Comparison of ENCODE assay signal across 35 mouse cellular contexts in the genomic region with DNA sequence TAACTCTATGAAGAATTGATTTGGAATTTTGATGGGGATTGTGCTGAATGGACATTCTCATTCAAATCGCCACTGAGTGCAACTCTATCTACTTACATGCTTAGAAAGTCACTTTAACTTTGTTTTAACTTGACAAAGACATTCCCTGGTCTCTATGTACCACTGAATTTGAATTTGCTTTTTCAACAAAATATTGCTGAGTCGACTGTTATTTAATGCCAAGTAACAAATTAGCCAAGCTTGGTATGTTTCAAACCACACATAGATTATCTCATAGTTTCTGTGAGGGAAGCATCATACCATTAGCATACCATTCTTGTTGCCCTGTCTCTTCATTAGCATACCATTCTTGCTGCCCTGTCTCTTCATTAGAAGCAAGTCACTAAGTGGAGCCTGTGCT. TPM values are rescaled to one million over a fixed set of nuclear protein-coding genes. Genes with fewer than 3 reads are reported as not detected.
"Had no signal": no experiment of that assay in that cellular context is flagged by ENCODE, and none has a peak within 500 bp of the region (broad histone marks: within the 10 kb centered on the region; RNA-seq: fewer than 3 reads in every experiment).

No protein-coding gene starts in this region.

- DNase-seq: cerebellum, postnatal 10 days; cerebellum, postnatal 14 days; cerebellum, postnatal 25 days; cerebellum, postnatal 36 days; embryo, embryonic 11 days; forebrain, postnatal 0 days; gastrocnemius, adult 2 months; gastrocnemius, postnatal 10 days; gastrocnemius, postnatal 14 days; gastrocnemius, postnatal 36 days; heart, adult 11 months; heart, adult 18-20 months; heart, adult 2 months had no signal

- H3K9ac ChIP-seq: embryonic facial prominence, embryonic 12.5 days; embryonic facial prominence, embryonic 13.5 days; embryonic facial prominence, embryonic 15.5 days; forebrain, embryonic 12.5 days; forebrain, embryonic 13.5 days; forebrain, embryonic 15.5 days; forebrain, postnatal 0 days had no signal

- H3K27me3 ChIP-seq: embryonic facial prominence, embryonic 12.5 days; embryonic facial prominence, embryonic 13.5 days; embryonic facial prominence, embryonic 15.5 days; forebrain, embryonic 12.5 days; forebrain, embryonic 13.5 days; forebrain, embryonic 15.5 days had no signal

- H3K4me3 ChIP-seq: embryonic facial prominence, embryonic 10.5 days; embryonic facial prominence, embryonic 12.5 days; embryonic facial prominence, embryonic 13.5 days; embryonic facial prominence, embryonic 15.5 days; erythroblast, embryonic 14.5 days; forebrain, embryonic 10.5 days; forebrain, embryonic 12.5 days; forebrain, embryonic 13.5 days; forebrain, embryonic 15.5 days; gastrocnemius, adult 2 months; heart, adult 2 months; heart, embryonic 10.5 days had no signal

- H3K27ac ChIP-seq: embryonic facial prominence, embryonic 10.5 days; embryonic facial prominence, embryonic 12.5 days; embryonic facial prominence, embryonic 13.5 days; embryonic facial prominence, embryonic 15.5 days; forebrain, embryonic 10.5 days; forebrain, embryonic 12.5 days; forebrain, embryonic 13.5 days; forebrain, embryonic 15.5 days; gastrocnemius, adult 2 months; heart, adult 2 months; heart, embryonic 10.5 days had no signal

- H3K9me3 ChIP-seq: embryonic facial prominence, embryonic 10.5 days; embryonic facial prominence, embryonic 12.5 days; embryonic facial prominence, embryonic 13.5 days; embryonic facial prominence, embryonic 15.5 days; forebrain, embryonic 10.5 days; forebrain, embryonic 12.5 days; forebrain, embryonic 13.5 days; forebrain, embryonic 15.5 days; heart, embryonic 10.5 days had no signal

- H3K4me2 ChIP-seq: embryonic facial prominence, embryonic 12.5 days; embryonic facial prominence, embryonic 13.5 days; embryonic facial prominence, embryonic 15.5 days; forebrain, embryonic 12.5 days; forebrain, embryonic 13.5 days; forebrain, embryonic 15.5 days; heart, embryonic 11.5 days had no signal

- H3K4me1 ChIP-seq: embryonic facial prominence, embryonic 12.5 days; embryonic facial prominence, embryonic 13.5 days; embryonic facial prominence, embryonic 15.5 days; forebrain, embryonic 13.5 days had no signal

- H3K36me3 ChIP-seq: embryonic facial prominence, embryonic 10.5 days; embryonic facial prominence, embryonic 12.5 days; embryonic facial prominence, embryonic 13.5 days; embryonic facial prominence, embryonic 15.5 days; forebrain, embryonic 10.5 days; forebrain, embryonic 12.5 days; forebrain, embryonic 15.5 days; heart, embryonic 10.5 days had no signal

RNA-seq across cellular contexts. Expression of a gene that starts 5.4 kb away (rescaled TPM):
- total RNA-seq: common myeloid progenitor, adult 5-6 weeks; gastrocnemius, adult 18-20 months; gastrocnemius, adult 2 months; gastrocnemius, adult 8-10 months; gastrocnemius, postnatal 14 days; gastrocnemius, postnatal 36 days; gastrocnemius, postnatal 4 days; granulocyte monocyte progenitor cell, adult 5-6 weeks had no signal
- polyA plus RNA-seq: erythroblast, embryonic 14.5 days had no signal

RNA-seq across cellular contexts. Expression of a gene that starts 11.2 kb away (rescaled TPM):
- total RNA-seq: common myeloid progenitor, adult 5-6 weeks; forebrain, postnatal 0 days; gastrocnemius, adult 18-20 months; gastrocnemius, adult 2 months; gastrocnemius, adult 8-10 months; gastrocnemius, postnatal 10 days; gastrocnemius, postnatal 14 days; gastrocnemius, postnatal 36 days; gastrocnemius, postnatal 4 days; granulocyte monocyte progenitor cell, adult 5-6 weeks; heart, adult 18-20 months; heart, adult 2 months; heart, adult 8-10 months had no signal
- polyA plus RNA-seq: cortical plate, adult 2 months; embryonic facial prominence, embryonic 11.5 days; embryonic facial prominence, embryonic 14.5 days; erythroblast, embryonic 14.5 days; forebrain, embryonic 14.5 days; frontal cortex, adult 2 months; heart, adult 2 months had no signal
